12 mouse cellular contexts compared by ENCODE assay signal in the genomic region with DNA sequence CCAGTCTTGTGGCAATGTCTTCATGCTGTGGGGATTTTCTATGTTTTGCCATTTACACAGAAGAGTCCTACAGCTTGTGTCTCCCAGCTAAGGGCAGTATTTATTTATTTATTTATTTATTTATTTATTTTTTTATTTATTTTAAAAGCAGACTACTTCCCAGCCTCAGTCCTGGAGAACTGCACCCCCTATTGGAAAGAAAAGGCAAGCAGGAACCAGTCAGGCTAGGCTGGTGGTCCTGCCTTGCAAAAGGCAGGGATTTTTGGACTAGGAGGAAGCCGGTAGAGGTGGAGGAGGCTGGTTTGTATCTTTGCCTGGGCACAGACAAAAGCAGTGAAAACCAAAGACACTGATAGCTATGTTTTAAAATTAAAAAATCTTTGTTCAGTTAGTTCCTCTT. TPM values are rescaled to one million over a fixed set of nuclear protein-coding genes. Genes with fewer than 3 reads are reported as not detected.
A peak's percentile ranks its signal among the peaks of the same experiment; 100 is the strongest.
DNase-seq lines count a peak whose midpoint lies in the region; ATAC-seq and TF ChIP-seq lines count a peak whose summit lies in the region.
"Had no signal": no experiment of that assay in that cellular context is flagged by ENCODE, and none has a peak within 500 bp of the region (broad histone marks: within the 10 kb centered on the region; RNA-seq: fewer than 3 reads in every experiment).

No protein-coding gene starts in this region.

- no peak overlapping the region for H3K9ac ChIP-seq in forebrain, embryonic 11.5 days (ENCODE audit: low read length)
- peak overlapping the region; percentile 49; the same call in 1 of the 2 replicates for H3K9ac ChIP-seq in limb, embryonic 11.5 days (ENCODE audit: low read length)
- H3K9ac ChIP-seq: hindbrain, embryonic 13.5 days; liver, embryonic 12.5 days had no signal

- H3K36me3 ChIP-seq in forebrain, embryonic 11.5 days (ENCODE audit: control insufficient read depth, insufficient read depth, low read length) = no peaks in the 10 kb centered on the region
- peaks cover 6% of the 10 kb centered on the region; the same call in 1 of the 2 replicates for H3K36me3 ChIP-seq in forebrain, embryonic 10.5 days (replicated peaks)
- no peaks in the 10 kb centered on the region; the same call in 1 of the 2 replicates for H3K36me3 ChIP-seq in limb, embryonic 11.5 days (ENCODE audit: control insufficient read depth, insufficient read depth, low read length)
- H3K36me3 ChIP-seq: hindbrain, embryonic 13.5 days; liver, embryonic 12.5 days had no signal

- peak; percentile 61 for TF ChIP-seq CTCF in layer of hippocampus, adult 2 months (conservative IDR thresholded peaks at IDR 0.05)

- DNase-seq in forebrain, embryonic 11.5 days (ENCODE audit: low spot score) = no peak
- no peak for DNase-seq in forebrain, embryonic 10.5 days (ENCODE audit: extremely low spot score, low spot score)
- DNase-seq in layer of hippocampus, adult 2 months (ENCODE audit: low spot score in 2 of 2) = no peak
- no peak for DNase-seq in layer of hippocampus, postnatal 10 days (ENCODE audit: low spot score in 2 of 2)
- peak; percentile 78 for DNase-seq in NIH3T3 (ENCODE audit: low read depth)
- peak; percentile 33 for DNase-seq in limb, embryonic 11.5 days (ENCODE audit: low spot score)
- DNase-seq in adrenal gland, adult 8-10 months = no peak
- DNase-seq: kidney, adult 9 months had no signal

- no peak overlapping the region for H3K27ac ChIP-seq in forebrain, embryonic 11.5 days (ENCODE audit: low read depth, low read length)
- no peak overlapping the region for H3K27ac ChIP-seq in forebrain, embryonic 10.5 days
- no peak overlapping the region for H3K27ac ChIP-seq in layer of hippocampus, adult 2 months
- H3K27ac ChIP-seq in limb, embryonic 11.5 days (replicated peaks; ENCODE audit: low read depth, low read length) = peak overlapping the region; percentile 14; the same call in 1 of the 2 replicates
- H3K27ac ChIP-seq: hindbrain, embryonic 13.5 days; liver, embryonic 12.5 days had no signal

- H3K27me3 ChIP-seq in forebrain, embryonic 11.5 days (ENCODE audit: control insufficient read depth, insufficient read depth, low read length) = peaks cover 7% of the 10 kb centered on the region; the same call in 1 of the 2 replicates
- peaks cover 50% of the 10 kb centered on the region for H3K27me3 ChIP-seq in forebrain, embryonic 10.5 days (ENCODE audit: poor library complexity, severe bottlenecking)
- no peaks in the 10 kb centered on the region for H3K27me3 ChIP-seq in limb, embryonic 11.5 days (ENCODE audit: control insufficient read depth, insufficient read depth, low read length)

- no peak overlapping the region for H3K4me3 ChIP-seq in forebrain, embryonic 11.5 days (ENCODE audit: low read depth, low read length)
- no peak overlapping the region for H3K4me3 ChIP-seq in forebrain, embryonic 10.5 days
- no peak overlapping the region for H3K4me3 ChIP-seq in layer of hippocampus, adult 2 months
- H3K4me3 ChIP-seq in limb, embryonic 11.5 days (ENCODE audit: low read depth, low read length) = no peak overlapping the region; the same call in 1 of the 2 replicates
- H3K4me3 ChIP-seq: hindbrain, embryonic 13.5 days; liver, embryonic 12.5 days had no signal

- H3K4me2 ChIP-seq in forebrain, embryonic 11.5 days (ENCODE audit: low read depth, low read length, severe bottlenecking) = no peak overlapping the region
- H3K4me2 ChIP-seq in limb, embryonic 11.5 days (ENCODE audit: low read depth, severe bottlenecking) = peak overlapping the region; percentile 80
- H3K4me2 ChIP-seq: hindbrain, embryonic 13.5 days; liver, embryonic 12.5 days had no signal

- 33% methylated on average over 1 of the region's 1 CpGs for WGBS in forebrain, embryonic 11.5 days
- WGBS in forebrain, embryonic 10.5 days = 30% methylated on average over 1 of the region's 1 CpGs
- whole genome bisulfite sequencing in limb, embryonic 11.5 days = 29% methylated on average over 1 of the region's 1 CpGs

- peaks cover 2% of the 10 kb centered on the region; the same call in 1 of the 2 replicates for H3K4me1 ChIP-seq in forebrain, embryonic 11.5 days (replicated peaks; ENCODE audit: control insufficient read depth, insufficient read depth, low read length)
- peaks cover 42% of the 10 kb centered on the region for H3K4me1 ChIP-seq in forebrain, embryonic 10.5 days
- peaks cover 17% of the 10 kb centered on the region for H3K4me1 ChIP-seq in limb, embryonic 11.5 days (ENCODE audit: control insufficient read depth, insufficient read depth, low read length)
- H3K4me1 ChIP-seq: liver, embryonic 12.5 days had no signal

- 0 out of 2 replicates have a peak, but pooled peaks have one; percentile 40 for ATAC-seq in forebrain, embryonic 11.5 days (replicated peaks; ENCODE audit: low FRiP score)
- no peak for ATAC-seq in limb, embryonic 11.5 days (ENCODE audit: insufficient number of reproducible peaks, low FRiP score, low TSS enrichment, low read depth)
- ATAC-seq in cerebellum, adult (ENCODE audit: insufficient number of reproducible peaks, low FRiP score, low TSS enrichment) = no peak
- ATAC-seq: liver, embryonic 12.5 days had no signal

- H3K9me3 ChIP-seq in forebrain, embryonic 11.5 days (ENCODE audit: control insufficient read depth, low read length) = no peaks in the 10 kb centered on the region
- H3K9me3 ChIP-seq in forebrain, embryonic 10.5 days = no peaks in the 10 kb centered on the region
- H3K9me3 ChIP-seq in limb, embryonic 11.5 days (ENCODE audit: control insufficient read depth, low read length) = no peaks in the 10 kb centered on the region
- H3K9me3 ChIP-seq: hindbrain, embryonic 13.5 days; liver, embryonic 12.5 days had no signal

RNA-seq across cellular contexts. Expression of a gene that starts 7.6 kb away (rescaled TPM):
- 28.5 and 29.0 TPM in 2 replicates for polyA plus RNA-seq in forebrain, embryonic 11.5 days (2014; fragmentation: Nextera tagmentation; extraction: Ambion mirVana)
- polyA plus RNA-seq in forebrain, embryonic 10.5 days (2016; fragmentation: Nextera tagmentation; extraction: Ambion mirVana) = 32.2 and 35.9 TPM in 2 replicates
- 1 to 10 TPM; 4.6 to 5.9 TPM for total RNA-seq in layer of hippocampus, adult 2 months (2021)
- total RNA-seq in layer of hippocampus, postnatal 10 days (2021) = 1 to 10 TPM; 8.1 to 8.8 TPM
- polyA plus RNA-seq in limb, embryonic 11.5 days (2014; fragmentation: Nextera tagmentation; extraction: Ambion mirVana) = 193 and 199 TPM in 2 replicates
- total RNA-seq in adrenal gland, adult 8-10 months (2022) = 10 to 100 TPM in 1 of 4 experiments, 1 to 10 TPM in 3; 6.5 to 13.1 (median 8.4) TPM
- total RNA-seq: megakaryocyte progenitor cell, adult 5-6 weeks had no signal

Comparison
In these comparisons a context has a peak if more than half of its experiments do, and no peak if none do; other contexts are left out.
1. DNase-seq: peak in NIH3T3 (single experiment) and limb, embryonic 11.5 days (single experiment); none in forebrain, embryonic 11.5 days (single experiment), forebrain, embryonic 10.5 days (single experiment), layer of hippocampus, adult 2 months (0 of 2), layer of hippocampus, postnatal 10 days (0 of 2) and adrenal gland, adult 8-10 months (single experiment).